Mouse (Mus musculus) thymus, adult 2 months (tissue): ENCODE results near the gene Gm21680. TPM values are rescaled to one million over a fixed set of nuclear protein-coding genes. Genes with fewer than 3 reads are reported as not detected.
"Not testable (repeated sequence)": the region's sequence is repeated elsewhere in the genome, so short reads cannot be mapped to it uniquely, and the experiment has no call there.

ENCODE experiments used
- DNase-seq: peaks from one replicate; pipeline ENCODE4 v3.0.0; 2021
- H3K27ac ChIP-seq: fragments of 200-500 bp; 2 replicates; pipeline ENCODE4 v1.5.1; 2012; ENCODE audit warnings: low read length, control low read depth; ENCODE audit not compliant: control insufficient read depth, insufficient read depth
- H3K27me3 ChIP-seq: fragments of 200-500 bp; 2 replicates; pipeline ENCODE4 v1.6.1; 2012; ENCODE audit warnings: mild to moderate bottlenecking, low read length, moderate library complexity, mixed read lengths; ENCODE audit not compliant: control insufficient read depth, insufficient read depth
- H3K36me3 ChIP-seq: fragments of 200-500 bp; 2 replicates; pipeline ENCODE4 v1.6.1; 2012; ENCODE audit warnings: mild to moderate bottlenecking, low read length, moderate library complexity; ENCODE audit not compliant: control insufficient read depth, insufficient read depth
- H3K4me1 ChIP-seq: fragments of 200-500 bp; replicated peaks from 2 replicates; pipeline ENCODE4 v1.6.1; 2012; ENCODE audit warnings: low read length; ENCODE audit not compliant: control insufficient read depth, insufficient read depth
- H3K4me3 ChIP-seq: fragments of 200-500 bp; 2 replicates; pipeline ENCODE4 v1.5.1; 2012; ENCODE audit warnings: mild to moderate bottlenecking, low read length, control low read depth, moderate library complexity; ENCODE audit not compliant: control insufficient read depth, insufficient read depth
- WGBS: fragments of 180-500 bp; shearing (Covaris S2); methylation state at CpG from one replicate; pipeline ENCODE4 v1.1.7; 2018; 5-methylcytosine and 5-hydroxymethylcytosine counted together
- polyA plus RNA-seq: library from polyadenylated mRNA; depleted of rRNA; stranded (reverse); fragments of >200 nt; gene quantifications from 2 replicates; pipeline ENCODE4 v1.2.3, GENCODE M21; 2012; rRNA removed

The Gm21680 gene
- polyA plus RNA-seq, result not detected in 2 replicates

GRCm38 (mm10) chr5:25972563-25972962, at the start of gene Gm21680:
Gm21680 (minus strand) TSS chr5:25972663.
- H3K27ac ChIP-seq, H3K36me3 ChIP-seq, H3K4me1 ChIP-seq, H3K27me3 ChIP-seq, DNase-seq, H3K4me3 ChIP-seq: not testable (repeated sequence)
- no CpG with 5 or more reads among the region's 2 CpGs for WGBS

- not testable (repeated sequence) for H3K4me3 ChIP-seq, H3K27me3 ChIP-seq, H3K4me1 ChIP-seq, H3K27ac ChIP-seq, H3K36me3 ChIP-seq, DNase-seq
- WGBS, result 64% methylated on average over 7 of the region's 7 CpGs
Observed at GRCm38 (mm10) chr5:26007697-26008096, 35.2 kb upstream of the Gm21680 start.

- not testable (repeated sequence) for H3K4me3 ChIP-seq, H3K27ac ChIP-seq, H3K4me1 ChIP-seq, H3K36me3 ChIP-seq, DNase-seq, H3K27me3 ChIP-seq
- 24% methylated on average over 45 of the region's 45 CpGs for WGBS
Observed at GRCm38 (mm10) chr5:26006937-26007695, 34.7 kb upstream of the Gm21680 start.

- H3K4me1 ChIP-seq, H3K36me3 ChIP-seq, H3K27me3 ChIP-seq, H3K4me3 ChIP-seq, DNase-seq, H3K27ac ChIP-seq: not testable (repeated sequence)
- WGBS, result 84% methylated on average over 1 of the region's 2 CpGs
Observed at GRCm38 (mm10) chr5:26004698-26005097, 32.2 kb upstream of the Gm21680 start, which contains the start of gene Gm1979. Gm1979 (minus strand) TSS chr5:26004798.

GRCm38 (mm10) chr5:25988550-25988949, 16.1 kb upstream of the Gm21680 start, which contains the start of gene Gm21698:
Gm21698 (minus strand) TSS chr5:25988650.
- H3K36me3 ChIP-seq, H3K4me3 ChIP-seq, H3K27ac ChIP-seq, H3K27me3 ChIP-seq, DNase-seq, H3K4me1 ChIP-seq: not testable (repeated sequence)
- WGBS, result no CpG with 5 or more reads among the region's 3 CpGs

GRCm38 (mm10) chr5:25957050-25957449, 15.4 kb downstream of the Gm21680 start:
- H3K27ac ChIP-seq, H3K27me3 ChIP-seq, DNase-seq, H3K4me1 ChIP-seq, H3K36me3 ChIP-seq, H3K4me3 ChIP-seq: not testable (repeated sequence)
- 60% methylated on average over 17 of the region's 17 CpGs for WGBS

GRCm38 (mm10) chr5:25956611-25957010, 15.9 kb downstream of the Gm21680 start:
- WGBS, result 34% methylated on average over 32 of the region's 32 CpGs
- H3K36me3 ChIP-seq, H3K4me3 ChIP-seq, H3K27ac ChIP-seq, H3K27me3 ChIP-seq, DNase-seq, H3K4me1 ChIP-seq: not testable (repeated sequence)

GRCm38 (mm10) chr5:25954317-25954716, 18.1 kb downstream of the Gm21680 start, which contains the start of gene Gm21671:
Gm21671 (minus strand) TSS chr5:25954417.
- not testable (repeated sequence) for H3K4me3 ChIP-seq, H3K4me1 ChIP-seq, H3K27ac ChIP-seq, H3K36me3 ChIP-seq, DNase-seq, H3K27me3 ChIP-seq
- 70% methylated on average over 2 of the region's 2 CpGs for WGBS

GRCm38 (mm10) chr5:25945391-25945790, 27.1 kb downstream of the Gm21680 start:
- H3K27me3 ChIP-seq, DNase-seq, H3K4me1 ChIP-seq, H3K36me3 ChIP-seq, H3K27ac ChIP-seq, H3K4me3 ChIP-seq: not testable (repeated sequence)
- WGBS, result 80% methylated on average over 2 of the region's 2 CpGs

GRCm38 (mm10) chr5:25942281-25942680, 30.2 kb downstream of the Gm21680 start, which contains the start of gene Gm21663:
Gm21663 (minus strand) TSS chr5:25942381.
- not testable (repeated sequence) for H3K4me3 ChIP-seq, H3K36me3 ChIP-seq, H3K27ac ChIP-seq, H3K4me1 ChIP-seq, DNase-seq, H3K27me3 ChIP-seq
- 65% methylated on average over 2 of the region's 2 CpGs for WGBS
